Mouse (Mus musculus): ENCODE data around the gene Spata25. TPM values are rescaled to one million over a fixed set of nuclear protein-coding genes. Genes with fewer than 3 reads are reported as not detected.

The Spata25 gene
- polyA plus RNA-seq, 1 experiment from 2014 or later = not detected

DNA sequence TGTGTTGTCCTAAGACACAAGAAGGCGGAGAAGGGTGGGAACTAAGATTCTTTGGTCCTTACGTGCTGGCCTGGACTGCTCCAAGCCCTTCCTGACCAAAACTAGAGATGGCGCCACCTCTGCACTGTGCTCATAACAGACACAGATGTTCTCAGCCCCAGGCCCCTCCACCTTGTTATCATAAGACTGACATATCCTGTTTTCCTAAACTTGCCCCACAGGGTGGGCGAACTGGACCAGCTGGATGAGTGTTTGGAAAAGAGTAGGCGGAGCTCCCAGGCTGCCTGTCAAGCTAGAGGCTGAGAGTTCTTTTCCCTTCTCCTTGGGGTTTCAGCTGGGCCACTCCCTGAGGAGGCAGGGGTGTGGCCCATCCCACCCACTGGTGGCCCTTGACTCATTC lies 10.6 kb downstream of the Spata25 start:
- WGBS (ENCODE audit: insufficient replicate concordance) = 82% methylated on average over 5 of the region's 5 CpGs

GRCm38 (mm10) chr2:164817206-164817605 lies 11.1 kb downstream of the Spata25 start:
- Histone ChIP-seq H3K27me3 (ENCODE audit: insufficient read depth, low read length) (no peaks in the 10 kb centered on the region), H3K4me2 (ENCODE audit: low read depth, low read length) (no peak overlapping the region), H3K36me3 (replicated peaks; ENCODE audit: insufficient read depth, low read length) (peaks cover 17% of the 10 kb centered on the region), H3K4me3 (ENCODE audit: low read depth, low read length) (no peak overlapping the region), H3K9me3 (ENCODE audit: low read length) (no peaks in the 10 kb centered on the region), H3K27ac (ENCODE audit: low read depth) (no peak overlapping the region), H3K9ac (replicated peaks) (no peak overlapping the region), H3K4me1 (ENCODE audit: insufficient read depth) (peaks cover 5% of the 10 kb centered on the region)
- WGBS (ENCODE audit: insufficient replicate concordance) = 81% methylated on average over 6 of the region's 6 CpGs
- no peak for ATAC-seq
- TF ChIP-seq CTCF (IDR thresholded peaks at IDR 0.05; ENCODE audit: low read depth) (no peak), EP300 (IDR thresholded peaks at IDR 0.05; ENCODE audit: low read depth) (no peak)
- DNase-seq = no peak

More for the DNA sequence above, 10.6 kb downstream of the Spata25 start:
- Histone ChIP-seq H3K36me3 (replicated peaks; ENCODE audit: insufficient read depth, low read length) (peaks cover 12% of the 10 kb centered on the region), H3K4me1 (ENCODE audit: insufficient read depth) (peaks cover 8% of the 10 kb centered on the region), H3K27me3 (ENCODE audit: insufficient read depth, low read length) (no peaks in the 10 kb centered on the region), H3K9me3 (ENCODE audit: low read length) (no peaks in the 10 kb centered on the region), H3K9ac (replicated peaks) (no peak overlapping the region), H3K4me2 (ENCODE audit: low read depth, low read length) (no peak overlapping the region), H3K27ac (ENCODE audit: low read depth) (no peak overlapping the region), H3K4me3 (ENCODE audit: low read depth, low read length) (no peak overlapping the region)
- ATAC-seq = no peak
- TF ChIP-seq CTCF (IDR thresholded peaks at IDR 0.05; ENCODE audit: low read depth) (no peak), EP300 (IDR thresholded peaks at IDR 0.05; ENCODE audit: low read depth) (no peak)
- no peak for DNase-seq

GRCm38 (mm10) chr2:164815821-164816220 lies 12.5 kb downstream of the Spata25 start:
- DNase-seq = peak; percentile 27
- TF ChIP-seq EP300 (IDR thresholded peaks at IDR 0.05; ENCODE audit: low read depth) (peak; percentile 69), CTCF (IDR thresholded peaks at IDR 0.05; ENCODE audit: low read depth) (no peak)
- Histone ChIP-seq H3K9me3 (ENCODE audit: low read length) (no peaks in the 10 kb centered on the region), H3K4me1 (ENCODE audit: insufficient read depth) (peaks cover 3% of the 10 kb centered on the region; the same call in 1 of the 2 replicates), H3K36me3 (replicated peaks; ENCODE audit: insufficient read depth, low read length) (peaks cover 10% of the 10 kb centered on the region), H3K9ac (replicated peaks) (no peak overlapping the region), H3K27me3 (ENCODE audit: insufficient read depth, low read length) (no peaks in the 10 kb centered on the region), H3K4me3 (ENCODE audit: low read depth, low read length) (no peak overlapping the region), H3K27ac (ENCODE audit: low read depth) (peak overlapping the region; percentile 67; the same call in 1 of the 2 replicates), H3K4me2 (ENCODE audit: low read depth, low read length) (peak overlapping the region; percentile 4; the same call in 1 of the 2 replicates)
- WGBS (ENCODE audit: insufficient replicate concordance) = 62% methylated on average over 8 of the region's 8 CpGs
- ATAC-seq = peak; percentile 83

DNA sequence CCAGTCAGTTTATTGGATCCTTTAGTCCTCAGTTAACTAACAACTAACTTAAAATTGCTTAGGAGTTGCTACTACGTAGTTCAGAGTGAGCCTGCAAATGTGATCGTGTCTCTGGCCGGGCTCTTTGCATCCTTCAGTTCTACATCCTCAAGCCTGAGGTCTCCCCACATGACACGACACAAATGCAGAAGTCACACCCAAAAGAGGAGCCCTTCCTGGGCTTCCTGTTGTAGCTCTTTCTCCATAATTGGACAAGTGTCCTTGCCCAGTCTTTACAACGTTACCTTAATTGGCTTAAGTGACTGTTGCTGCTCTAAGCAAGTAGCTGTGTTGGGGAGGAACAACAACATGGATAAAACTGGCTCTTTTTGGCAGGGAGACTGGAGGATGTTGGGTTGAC lies 13.0 kb downstream of the Spata25 start:
- peaks cover 6% of the 10 kb centered on the region for H3K36me3 ChIP-seq (replicated peaks; ENCODE audit: insufficient read depth, low read length)
- peak overlapping the region; percentile 67 for H3K27ac ChIP-seq (ENCODE audit: low read depth)
- peak overlapping the region; percentile 4; the same call in 1 of the 2 replicates for H3K4me2 ChIP-seq (ENCODE audit: low read depth, low read length)
- H3K9me3 ChIP-seq (ENCODE audit: low read length) = no peaks in the 10 kb centered on the region
- H3K9ac ChIP-seq (replicated peaks) = no peak overlapping the region
- H3K4me3 ChIP-seq (ENCODE audit: low read depth, low read length) = no peak overlapping the region
- DNase-seq = peak; percentile 20
- TF ChIP-seq EP300 (IDR thresholded peaks at IDR 0.05; ENCODE audit: low read depth) (no peak), CTCF (IDR thresholded peaks at IDR 0.05; ENCODE audit: low read depth) (no peak)
- peak; percentile 59 for ATAC-seq
- WGBS (ENCODE audit: insufficient replicate concordance) = 58% methylated on average over 5 of the region's 5 CpGs
- H3K4me1 ChIP-seq (ENCODE audit: insufficient read depth) = peaks cover 3% of the 10 kb centered on the region; the same call in 1 of the 2 replicates
- H3K27me3 ChIP-seq (ENCODE audit: insufficient read depth, low read length) = no peaks in the 10 kb centered on the region

- peaks cover 11% of the 10 kb centered on the region for H3K36me3 ChIP-seq (replicated peaks; ENCODE audit: insufficient read depth, low read length)
- no peak overlapping the region for H3K4me2 ChIP-seq (ENCODE audit: low read depth, low read length)
- ATAC-seq (no peak), DNase-seq (no peak)
- WGBS (ENCODE audit: insufficient replicate concordance) = 62% methylated on average over 2 of the region's 2 CpGs
- no peaks in the 10 kb centered on the region for H3K9me3 ChIP-seq (ENCODE audit: low read length)
- no peak overlapping the region for H3K27ac ChIP-seq (ENCODE audit: low read depth)
- peaks cover 3% of the 10 kb centered on the region; the same call in 1 of the 2 replicates for H3K4me1 ChIP-seq (ENCODE audit: insufficient read depth)
- TF ChIP-seq EP300 (IDR thresholded peaks at IDR 0.05; ENCODE audit: low read depth) = no peak
- no peak for TF ChIP-seq CTCF (IDR thresholded peaks at IDR 0.05; ENCODE audit: low read depth)
- H3K9ac ChIP-seq (replicated peaks) = no peak overlapping the region
- no peak overlapping the region for H3K4me3 ChIP-seq (ENCODE audit: low read depth, low read length)
- H3K27me3 ChIP-seq (ENCODE audit: insufficient read depth, low read length) = no peaks in the 10 kb centered on the region
Observed at GRCm38 (mm10) chr2:164813557-164813956, 14.8 kb downstream of the Spata25 start.

DNA sequence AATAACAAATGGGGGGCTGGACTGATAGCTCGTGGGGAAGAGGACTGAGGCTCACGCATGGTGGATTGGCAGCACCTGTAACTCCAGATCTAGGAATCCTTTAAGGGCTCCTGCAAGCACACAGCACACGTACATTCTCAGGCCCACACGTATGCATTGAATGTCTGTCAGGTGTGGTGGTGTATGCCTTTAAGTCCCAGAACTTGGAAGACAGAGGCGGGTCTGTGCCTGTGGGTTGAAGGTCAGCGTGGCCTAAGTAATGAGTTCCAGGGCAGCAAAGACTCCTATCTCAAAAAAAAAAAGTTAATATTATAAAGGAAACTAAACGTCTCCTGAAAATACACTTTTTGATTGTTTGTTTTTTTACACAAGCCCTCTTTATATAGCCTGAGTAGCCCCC lies 21.7 kb downstream of the Spata25 start:
- ATAC-seq = no peak
- H3K4me2 ChIP-seq (ENCODE audit: low read depth, low read length) = no peak overlapping the region
- H3K9ac ChIP-seq (replicated peaks) = no peak overlapping the region

More for the DNA sequence above, 21.7 kb downstream of the Spata25 start:
- no peak for TF ChIP-seq EP300 (IDR thresholded peaks at IDR 0.05; ENCODE audit: low read depth)
- TF ChIP-seq CTCF (IDR thresholded peaks at IDR 0.05; ENCODE audit: low read depth) = no peak
- Histone ChIP-seq H3K4me1 (ENCODE audit: insufficient read depth) (peaks cover 29% of the 10 kb centered on the region), H3K27me3 (ENCODE audit: insufficient read depth, low read length) (no peaks in the 10 kb centered on the region), H3K9me3 (ENCODE audit: low read length) (no peaks in the 10 kb centered on the region), H3K27ac (ENCODE audit: low read depth) (no peak overlapping the region), H3K4me3 (ENCODE audit: low read depth, low read length) (no peak overlapping the region), H3K36me3 (replicated peaks; ENCODE audit: insufficient read depth, low read length) (peaks cover 8% of the 10 kb centered on the region; the same call in 1 of the 2 replicates)
- DNase-seq = no peak
- WGBS (ENCODE audit: insufficient replicate concordance) = 68% methylated on average over 7 of the region's 7 CpGs
